Mouse (Mus musculus): Measurements from ENCODE around the gene Pde1a. TPM values are rescaled to one million over a fixed set of nuclear protein-coding genes. Genes with fewer than 3 reads are reported as not detected.

Gene Pde1a
- 358 TPM for polyA plus RNA-seq (2014; fragmentation: Illumina TruSeq; extraction: RNeasy Lipid Tissue Mini Kit (QIAGEN cat#74804); ENCODE audit: low read depth, low replicate concordance)

DNA sequence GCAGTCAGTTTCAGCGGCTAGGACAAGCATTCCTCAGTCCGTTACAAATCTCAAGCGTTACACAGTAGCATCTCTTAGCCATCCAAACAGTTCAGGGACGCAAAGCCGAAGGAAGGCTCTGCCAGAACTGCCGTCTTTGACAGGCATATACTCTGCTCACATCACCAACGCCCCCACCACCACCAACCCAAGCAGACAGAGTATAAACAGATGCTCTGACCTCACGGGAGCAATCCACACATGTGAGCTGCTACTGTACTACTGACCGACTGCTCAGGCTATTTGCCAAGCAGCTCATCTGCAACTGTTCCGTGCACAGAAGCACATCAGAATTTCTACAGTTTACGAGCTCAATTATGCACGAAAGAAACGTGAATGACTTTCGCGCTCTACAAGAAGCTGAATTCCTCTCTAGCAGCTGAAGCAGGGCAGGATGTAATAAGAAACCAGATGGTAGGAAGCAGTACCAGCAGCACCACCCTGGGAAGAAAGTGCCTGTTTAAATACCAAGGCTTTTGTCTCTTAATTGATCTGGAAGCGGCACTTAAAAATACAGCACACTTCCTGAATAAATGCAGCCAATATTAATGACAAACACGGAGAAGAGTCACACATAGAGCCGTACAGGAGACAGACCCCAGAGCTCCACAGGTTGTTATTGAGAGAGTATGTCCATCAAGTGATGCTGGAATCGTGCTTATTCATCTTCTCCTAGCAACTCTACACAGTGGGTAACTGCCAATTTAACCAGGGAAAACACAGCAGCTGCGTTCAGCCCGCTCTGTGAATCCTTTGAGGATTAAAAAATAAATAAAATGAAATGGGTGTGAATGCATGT is at the start of gene Pde1a:
Gene Pde1a (minus strand): TSS at position 598 of the 838 bp plus-strand sequence.

Other genes starting within 250 kb of the Pde1a start
- gene Prdx6b, start 163.0 kb upstream of the Pde1a start, polyA plus RNA-seq (2014; fragmentation: Illumina TruSeq; extraction: RNeasy Lipid Tissue Mini Kit (QIAGEN cat#74804); ENCODE audit: low read depth, low replicate concordance): 284 TPM
- 161 TPM for gene Dnajc10, start 186.0 kb upstream of the Pde1a start, polyA plus RNA-seq (2014; fragmentation: Illumina TruSeq; extraction: RNeasy Lipid Tissue Mini Kit (QIAGEN cat#74804); ENCODE audit: low read depth, low replicate concordance)